Mouse (Mus musculus) lung, postnatal 0 days (tissue): ENCODE results near the gene Ubl5. TPM values are rescaled to one million over a fixed set of nuclear protein-coding genes. Genes with fewer than 3 reads are reported as not detected.
"Not testable (repeated sequence)": the region's sequence is repeated elsewhere in the genome, so short reads cannot be mapped to it uniquely, and the experiment has no call there.

Experiments
- ATAC-seq: fragments of 200-750 bp; cut with Nextera tagmentation; 2 replicates; pipeline ENCODE4 v1.8.0; 2017; ENCODE audit warnings: moderate library complexity
- DNase-seq: peaks from one replicate; pipeline ENCODE4 v3.0.0-alpha.2; 2016; ENCODE audit warnings: low spot score
- H3K27ac ChIP-seq: fragments of 300-500 bp; sonication (generic); 2 replicates; pipeline ENCODE4 v1.5.1; 2014; ENCODE audit warnings: antibody characterized with exemption, mild to moderate bottlenecking, low read length, mixed read lengths
- H3K27me3 ChIP-seq: fragments of 300-500 bp; sonication (generic); replicated peaks from 2 replicates; pipeline ENCODE4 v1.6.1; 2014; ENCODE audit warnings: low read length, mixed read lengths; ENCODE audit not compliant: insufficient read depth
- H3K36me3 ChIP-seq: fragments of 300-500 bp; sonication (generic); 2 replicates; pipeline ENCODE4 v1.6.1; 2014; ENCODE audit warnings: low read length, mixed read lengths; ENCODE audit not compliant: insufficient read depth
- H3K4me1 ChIP-seq: fragments of 300-500 bp; sonication (generic); 2 replicates; pipeline ENCODE4 v1.6.1; 2014; ENCODE audit warnings: antibody characterized with exemption, low read depth, low read length, mixed read lengths; ENCODE audit not compliant: insufficient read depth
- H3K4me2 ChIP-seq: fragments of 300-500 bp; sonication (generic); replicated peaks from 2 replicates; pipeline ENCODE4 v1.6.1; 2014; ENCODE audit warnings: low read depth, mild to moderate bottlenecking, low read length, moderate library complexity, mixed read lengths
- H3K4me3 ChIP-seq: fragments of 300-500 bp; sonication (generic); 2 replicates; pipeline ENCODE4 v1.5.1; 2014; ENCODE audit warnings: low read depth, low read length
- H3K9ac ChIP-seq: fragments of 300-500 bp; sonication (generic); replicated peaks from 2 replicates; pipeline ENCODE4 v1.6.1; 2014; ENCODE audit warnings: low read depth, mild to moderate bottlenecking
- H3K9me3 ChIP-seq: fragments of 300-500 bp; sonication (generic); 2 replicates; pipeline ENCODE4 v1.6.1; 2016; ENCODE audit warnings: low read length, mixed read lengths
- CTCF ChIP-seq: IDR thresholded peaks from 2 replicates; pipeline ENCODE4 v1.5.1; 2016; ENCODE audit warnings: antibody characterized with exemption, mild to moderate bottlenecking
- EP300 ChIP-seq: IDR thresholded peaks from 2 replicates; pipeline ENCODE4 v1.6.1; 2016; ENCODE audit warnings: antibody characterized with exemption, mild to moderate bottlenecking, control low read depth
- WGBS: fragments of 180-500 bp; shearing (Covaris S2); extraction: QIAGEN DNeasy Blood & Tissue Kit; methylation state at CpG from one replicate; pipeline ENCODE4 v1.1.7; 2014; 5-methylcytosine and 5-hydroxymethylcytosine counted together
- polyA plus RNA-seq: library from polyadenylated mRNA; unstranded; fragments of >200 nt; fragmentation: Nextera tagmentation; extraction: Ambion mirVana; gene quantifications from 2 replicates; pipeline ENCODE4 v1.2.1, GENCODE M21; 2015

Ubl5 gene
- polyA plus RNA-seq, 1 experiment from 2014 or later = 396 TPM

GRCm38 (mm10) chr9:20680378-20680958 lies 37.8 kb downstream of the Ubl5 start:
- 82% methylated on average over 9 of the region's 9 CpGs for WGBS
- no peaks in the 10 kb centered on the region for H3K4me1 ChIP-seq
- no peak overlapping the region for H3K27ac ChIP-seq
- no peaks in the 10 kb centered on the region for H3K9me3 ChIP-seq
- H3K36me3 ChIP-seq = no peaks in the 10 kb centered on the region
- no peak overlapping the region for H3K4me3 ChIP-seq
- DNase-seq (no peak), ATAC-seq (no peak)
- TF ChIP-seq CTCF (no peak), EP300 (no peak)
- H3K9ac ChIP-seq = no peak overlapping the region
- H3K27me3 ChIP-seq = no peaks in the 10 kb centered on the region
- no peak overlapping the region for H3K4me2 ChIP-seq

- Histone ChIP-seq H3K4me1 (no peaks in the 10 kb centered on the region), H3K36me3 (no peaks in the 10 kb centered on the region), H3K9me3 (no peaks in the 10 kb centered on the region), H3K4me2 (no peak overlapping the region), H3K27me3 (no peaks in the 10 kb centered on the region), H3K4me3 (no peak overlapping the region), H3K9ac (no peak overlapping the region), H3K27ac (no peak overlapping the region)
- WGBS = 54% methylated on average over 6 of the region's 7 CpGs
- no peak for DNase-seq
- no peak for ATAC-seq
- TF ChIP-seq EP300 (no peak), CTCF (no peak)
Measured at GRCm38 (mm10) chr9:20681546-20682388, 39.1 kb downstream of the Ubl5 start.

GRCm38 (mm10) chr9:20682389-20682722 lies 39.7 kb downstream of the Ubl5 start:
- no peak for ATAC-seq
- H3K27ac ChIP-seq = no peak overlapping the region
- H3K4me3 ChIP-seq = no peak overlapping the region
- H3K9me3 ChIP-seq = no peaks in the 10 kb centered on the region
- TF ChIP-seq CTCF = no peak
- TF ChIP-seq EP300 = no peak
- H3K36me3 ChIP-seq = no peaks in the 10 kb centered on the region
- DNase-seq = no peak
- H3K27me3 ChIP-seq = no peaks in the 10 kb centered on the region
- no peaks in the 10 kb centered on the region for H3K4me1 ChIP-seq
- H3K4me2 ChIP-seq = no peak overlapping the region
- no peak overlapping the region for H3K9ac ChIP-seq
- WGBS = 56% methylated on average over 2 of the region's 2 CpGs

- Histone ChIP-seq H3K4me2 (no peak overlapping the region), H3K27me3 (no peaks in the 10 kb centered on the region)
- TF ChIP-seq CTCF (no peak), EP300 (no peak)
Measured at GRCm38 (mm10) chr9:20685081-20685861, 42.6 kb downstream of the Ubl5 start.

GRCm38 (mm10) chr9:20689403-20689802 lies 46.7 kb downstream of the Ubl5 start:
- Histone ChIP-seq H3K36me3 (no peaks in the 10 kb centered on the region), H3K27me3 (0 out of 2 replicates have a peak, but pooled peaks cover 1% of the 10 kb centered on the region), H3K4me2 (no peak overlapping the region), H3K4me3 (no peak overlapping the region), H3K4me1 (no peaks in the 10 kb centered on the region), H3K9ac (no peak overlapping the region), H3K9me3 (no peaks in the 10 kb centered on the region), H3K27ac (no peak overlapping the region)
- 40% methylated on average over 1 of the region's 1 CpGs for WGBS
- DNase-seq (no peak), ATAC-seq (no peak)
- TF ChIP-seq CTCF = no peak
- TF ChIP-seq EP300 = no peak

More at GRCm38 (mm10) chr9:20685081-20685861, 42.6 kb downstream of the Ubl5 start:
- no peak for DNase-seq
- H3K4me1 ChIP-seq = no peaks in the 10 kb centered on the region
- WGBS = 46% methylated on average over 17 of the region's 17 CpGs
- no peak overlapping the region for H3K27ac ChIP-seq
- no peaks in the 10 kb centered on the region for H3K9me3 ChIP-seq
- no peak overlapping the region for H3K9ac ChIP-seq
- no peak overlapping the region for H3K4me3 ChIP-seq
- H3K36me3 ChIP-seq = no peaks in the 10 kb centered on the region
- no peak for ATAC-seq

- Histone ChIP-seq H3K4me1 (no peaks in the 10 kb centered on the region), H3K4me3 (no peak overlapping the region), H3K27ac (no peak overlapping the region), H3K4me2 (no peak overlapping the region), H3K27me3 (0 out of 2 replicates have a peak, but pooled peaks cover 6% of the 10 kb centered on the region), H3K36me3 (no peaks in the 10 kb centered on the region), H3K9ac (no peak overlapping the region), H3K9me3 (no peaks in the 10 kb centered on the region)
- TF ChIP-seq EP300 (no peak), CTCF (no peak)
- WGBS = 0% methylated on average over 4 of the region's 4 CpGs
- DNase-seq (no peak), ATAC-seq (no peak)
Measured at GRCm38 (mm10) chr9:20689913-20690312, 47.2 kb downstream of the Ubl5 start.

- H3K27ac ChIP-seq, H3K4me3 ChIP-seq, H3K27me3 ChIP-seq, DNase-seq, H3K9ac ChIP-seq, H3K9me3 ChIP-seq, H3K36me3 ChIP-seq, H3K4me1 ChIP-seq, H3K4me2 ChIP-seq, ATAC-seq: not testable (repeated sequence)
- 76% methylated on average over 2 of the region's 2 CpGs for WGBS
Measured at GRCm38 (mm10) chr9:20690449-20690848, 47.8 kb downstream of the Ubl5 start.
